Mouse (Mus musculus): Measurements from ENCODE around the gene Rps18. TPM values are rescaled to one million over a fixed set of nuclear protein-coding genes. Genes with fewer than 3 reads are reported as not detected.
"Not testable (repeated sequence)": the region's sequence is repeated elsewhere in the genome, so short reads cannot be mapped to it uniquely, and the experiment has no call there.

Gene Rps18
- total RNA-seq (2015; ENCODE audit: low replicate concordance) (758 and 917 TPM in 2 replicates), total RNA-seq (2017; ENCODE audit: low replicate concordance) (207 and 301 TPM in 2 replicates)

DNA sequence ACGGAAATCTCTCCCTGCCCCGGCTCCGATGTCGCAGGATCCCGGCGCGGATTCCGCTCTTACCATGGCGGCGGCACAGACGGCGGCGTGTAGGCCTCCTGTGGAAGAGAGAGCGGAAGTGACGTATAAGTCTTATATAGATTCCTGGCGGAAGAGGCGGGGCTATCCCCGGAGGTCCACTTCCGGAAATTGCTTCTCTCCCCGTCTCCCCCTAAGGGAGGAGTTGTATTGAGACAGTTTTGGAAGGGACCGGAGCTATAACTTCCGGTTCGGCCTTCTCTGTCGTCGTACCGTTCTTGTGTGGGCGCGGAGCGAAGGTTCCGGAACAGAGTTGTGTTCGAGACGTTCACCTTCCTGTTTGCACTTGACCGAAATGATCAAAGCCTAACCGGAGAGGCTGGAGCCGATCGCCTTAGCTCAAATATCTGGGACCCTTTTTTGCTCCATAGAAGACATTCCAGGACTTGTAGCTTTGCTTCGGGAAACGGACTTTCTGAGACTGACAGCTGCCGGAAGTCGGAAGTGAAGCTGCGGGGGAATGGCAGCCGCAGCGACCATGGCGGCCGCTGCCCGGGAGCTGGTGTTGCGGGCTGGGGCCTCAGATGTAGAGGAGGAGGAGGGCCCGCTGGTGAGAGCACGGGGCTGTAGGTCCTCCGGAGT lies at the start of gene Rps18, which contains the start of gene Vps52:
Gene Rps18, minus strand, starts transcription at position 447 of the 660 bp plus-strand sequence.
Gene Vps52, plus strand, starts transcription at position 258 of the 660 bp plus-strand sequence.
- peak; percentile 90 for ATAC-seq (replicated peaks; ENCODE audit: low FRiP score, poor library complexity, severe bottlenecking)

DNA sequence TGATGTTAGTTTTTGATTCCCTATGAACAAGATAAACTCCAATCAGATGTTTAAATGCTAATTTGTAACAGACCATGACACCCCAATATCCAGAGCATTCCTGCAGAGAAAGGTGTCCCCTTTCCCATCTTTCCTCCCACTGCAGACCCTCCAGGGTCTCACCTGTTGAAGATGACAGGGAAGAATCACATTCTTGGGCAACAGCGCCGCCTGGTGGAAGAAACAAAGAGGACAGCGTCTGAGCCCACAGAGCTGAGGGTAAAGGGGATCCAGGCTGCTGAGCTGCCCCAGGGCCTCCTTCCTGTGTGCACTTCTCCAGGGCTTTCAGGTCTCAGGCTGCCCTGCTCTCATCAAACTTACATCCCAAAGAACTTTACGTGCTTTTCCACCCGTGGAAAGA lies 47.6 kb upstream of the Rps18 start:
- no peak for ATAC-seq (replicated peaks; ENCODE audit: low FRiP score, poor library complexity, severe bottlenecking)

DNA sequence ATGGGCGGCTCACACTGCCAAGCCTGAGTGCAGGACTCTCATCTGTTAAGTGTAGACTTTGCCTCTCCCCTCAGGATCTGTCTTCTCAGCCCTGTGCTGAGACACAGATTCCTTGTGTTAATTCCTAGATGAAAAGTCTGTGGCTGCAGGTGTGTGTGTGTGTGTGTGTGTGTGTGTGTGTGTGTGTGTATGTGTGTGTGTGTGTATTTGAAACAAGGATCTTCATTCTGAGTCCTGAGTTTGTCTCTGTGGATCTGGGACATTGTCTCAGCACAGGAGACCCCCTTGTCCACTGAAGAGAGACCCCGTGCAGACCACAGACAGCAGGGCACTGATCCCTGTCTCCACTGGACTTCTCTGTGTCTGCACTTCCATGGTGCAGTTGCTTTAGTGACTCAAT lies 45.0 kb upstream of the Rps18 start:
- ATAC-seq (replicated peaks; ENCODE audit: low FRiP score, poor library complexity, severe bottlenecking): not testable (repeated sequence)

DNA sequence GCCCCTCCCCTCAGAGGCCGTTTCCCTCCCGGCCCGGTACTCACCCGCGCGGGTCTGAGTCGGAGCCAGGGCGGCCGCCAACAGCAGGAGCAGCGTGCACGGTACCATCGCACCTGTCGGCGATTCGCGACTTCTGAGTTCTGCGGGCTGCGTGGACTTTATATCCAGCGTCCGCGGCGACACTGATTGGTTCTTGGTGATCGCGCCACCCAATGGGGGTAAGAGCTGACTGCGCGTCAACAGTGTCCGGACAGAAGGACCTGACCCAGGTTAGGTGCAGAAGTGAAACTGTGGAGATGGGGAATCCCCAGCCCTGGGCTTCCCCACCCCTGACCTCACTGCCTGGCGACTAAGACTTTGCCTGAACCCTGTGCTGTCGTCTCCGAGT lies 44.3 kb upstream of the Rps18 start, which contains the start of gene H2-K1:
Gene H2-K1, minus strand, starts transcription at position 198 of the 388 bp plus-strand sequence.
- peak; percentile 93 for ATAC-seq (replicated peaks; ENCODE audit: low FRiP score, poor library complexity, severe bottlenecking)

DNA sequence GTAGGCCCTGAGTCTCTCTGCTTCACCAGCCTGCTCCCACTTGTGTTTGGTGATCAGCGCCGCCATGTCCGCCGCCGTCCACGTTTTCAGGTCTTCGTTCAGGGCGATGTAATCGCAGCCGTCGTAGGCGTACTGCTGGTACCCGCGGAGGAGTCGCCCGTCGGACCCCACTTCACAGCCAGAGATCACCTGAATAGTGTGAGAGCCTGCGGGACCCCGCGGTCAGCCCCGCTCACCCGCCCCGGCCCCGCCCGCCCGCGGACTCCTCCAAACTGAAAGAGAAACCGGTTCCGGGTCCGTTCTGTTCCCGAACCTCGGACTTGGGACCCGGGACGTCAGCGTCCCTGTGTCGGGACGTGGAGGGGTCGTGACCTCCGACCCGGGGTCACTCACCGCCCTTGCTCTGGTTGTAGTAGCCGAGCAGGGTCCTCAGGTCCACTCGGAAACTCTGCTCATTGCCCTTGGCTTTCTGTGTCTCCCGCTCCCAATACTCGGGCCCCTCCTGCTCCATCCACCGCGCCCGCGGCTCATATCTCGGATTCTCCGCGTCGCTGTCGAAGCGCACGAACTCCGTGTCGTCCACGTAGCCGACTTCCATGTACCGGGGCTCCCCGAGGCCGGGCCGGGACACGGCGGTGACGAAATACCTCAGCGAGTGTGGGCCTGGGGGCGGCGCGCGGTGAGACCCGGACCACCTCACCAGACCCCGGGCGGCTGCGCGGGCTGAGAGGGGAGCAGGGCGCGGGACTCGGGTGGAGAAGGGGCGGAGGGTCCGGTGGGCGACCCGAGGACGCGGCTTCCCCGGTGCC lies 43.7 kb upstream of the Rps18 start:
- 0 out of 2 replicates have a peak, but pooled peaks have one; percentile 42 for ATAC-seq (replicated peaks; ENCODE audit: low FRiP score, poor library complexity, severe bottlenecking)

DNA sequence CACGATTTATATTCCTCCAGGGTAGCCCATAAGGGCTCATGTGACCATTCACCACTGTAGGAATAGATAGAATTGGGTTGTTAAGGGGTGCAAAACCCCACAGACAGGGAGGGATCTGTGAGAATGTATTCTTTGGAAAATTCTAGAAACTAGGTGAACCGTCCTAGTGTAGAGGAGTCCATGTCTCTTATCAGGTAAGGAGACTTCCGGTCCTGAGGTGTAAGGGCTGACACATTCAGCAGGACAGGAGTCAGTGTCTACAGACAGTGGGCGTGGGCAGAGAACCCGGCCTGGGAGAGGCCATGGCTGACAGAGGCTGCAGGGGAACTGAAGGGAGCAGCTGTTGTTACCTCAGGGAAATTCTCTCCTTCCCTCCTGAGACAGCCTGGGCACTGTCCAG lies 42.9 kb upstream of the Rps18 start:
- not testable (repeated sequence) for ATAC-seq (replicated peaks; ENCODE audit: low FRiP score, poor library complexity, severe bottlenecking)

GRCm38 (mm10) chr17:33997025-33997424 lies 41.2 kb upstream of the Rps18 start:
- not testable (repeated sequence) for ATAC-seq (replicated peaks; ENCODE audit: low FRiP score, poor library complexity, severe bottlenecking)

DNA sequence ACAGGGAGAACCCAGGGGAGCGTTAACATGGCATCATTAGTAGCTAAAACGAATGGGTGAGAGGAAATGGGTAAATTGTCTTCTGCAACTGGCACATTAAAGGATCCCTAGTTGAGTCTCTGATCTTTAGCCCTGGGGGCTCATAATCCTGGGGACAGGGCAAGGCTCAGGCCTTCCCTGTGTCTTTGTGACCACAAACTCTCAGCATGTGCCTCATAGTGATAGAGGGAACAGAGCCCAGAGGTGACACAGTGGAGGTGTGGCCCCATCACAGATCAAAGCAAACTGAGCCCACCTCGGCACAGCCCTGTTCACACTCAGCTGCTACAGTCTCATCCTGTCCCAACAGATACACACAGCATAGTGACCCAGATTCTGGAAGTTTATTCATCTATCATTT lies 39.9 kb upstream of the Rps18 start:
- no peak for ATAC-seq (replicated peaks; ENCODE audit: low FRiP score, poor library complexity, severe bottlenecking)

DNA sequence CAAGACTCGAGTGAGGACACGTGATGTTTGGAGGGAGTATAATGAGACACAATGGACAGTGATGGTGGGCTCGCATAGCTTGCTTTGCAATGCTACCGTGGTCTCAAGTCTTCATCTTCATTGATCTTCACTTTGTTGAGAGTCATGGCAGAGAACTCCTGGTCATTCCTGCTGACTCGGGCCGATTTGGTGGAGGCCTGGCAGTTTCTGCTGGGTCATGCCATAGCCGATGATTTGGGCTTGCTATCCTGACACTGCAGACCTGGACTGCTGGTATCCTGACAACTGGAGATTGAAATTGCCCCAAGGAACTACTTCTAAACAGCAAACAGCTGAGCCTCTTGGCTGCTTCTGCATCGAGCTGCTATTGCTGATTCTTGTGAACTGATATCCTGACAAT lies 39.2 kb upstream of the Rps18 start:
- ATAC-seq (replicated peaks; ENCODE audit: low FRiP score, poor library complexity, severe bottlenecking): no peak

GRCm38 (mm10) chr17:33991788-33992664 lies 36.2 kb upstream of the Rps18 start:
- peak; percentile 83 for ATAC-seq (replicated peaks; ENCODE audit: low FRiP score, poor library complexity, severe bottlenecking)

DNA sequence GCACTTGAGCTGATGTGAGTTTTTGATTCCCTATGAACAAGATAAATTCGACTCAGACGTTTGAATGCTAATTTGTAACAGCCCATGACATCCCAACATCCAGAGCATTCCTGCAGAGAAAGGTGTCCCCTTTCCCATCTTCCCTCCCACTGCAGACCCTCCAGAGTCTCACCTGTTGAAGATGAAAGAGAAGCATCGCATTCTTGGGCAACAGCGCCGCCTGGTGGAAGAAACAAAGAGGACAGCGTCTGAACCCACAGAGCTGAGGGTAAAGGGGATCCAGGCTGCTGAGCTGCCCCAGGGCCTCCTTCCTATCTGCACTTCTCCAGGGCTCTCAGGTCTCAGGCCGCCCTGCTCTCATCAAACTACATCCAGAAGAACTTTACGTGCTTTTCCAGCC lies 26.3 kb upstream of the Rps18 start:
- ATAC-seq (replicated peaks; ENCODE audit: low FRiP score, poor library complexity, severe bottlenecking): not testable (repeated sequence)

- peak; percentile 84 for ATAC-seq (replicated peaks; ENCODE audit: low FRiP score, poor library complexity, severe bottlenecking)
Observed at GRCm38 (mm10) chr17:33981192-33981909, 25.6 kb upstream of the Rps18 start.

- no peak for ATAC-seq (replicated peaks; ENCODE audit: low FRiP score, poor library complexity, severe bottlenecking)
Observed at GRCm38 (mm10) chr17:33980181-33981035, 24.6 kb upstream of the Rps18 start.

DNA sequence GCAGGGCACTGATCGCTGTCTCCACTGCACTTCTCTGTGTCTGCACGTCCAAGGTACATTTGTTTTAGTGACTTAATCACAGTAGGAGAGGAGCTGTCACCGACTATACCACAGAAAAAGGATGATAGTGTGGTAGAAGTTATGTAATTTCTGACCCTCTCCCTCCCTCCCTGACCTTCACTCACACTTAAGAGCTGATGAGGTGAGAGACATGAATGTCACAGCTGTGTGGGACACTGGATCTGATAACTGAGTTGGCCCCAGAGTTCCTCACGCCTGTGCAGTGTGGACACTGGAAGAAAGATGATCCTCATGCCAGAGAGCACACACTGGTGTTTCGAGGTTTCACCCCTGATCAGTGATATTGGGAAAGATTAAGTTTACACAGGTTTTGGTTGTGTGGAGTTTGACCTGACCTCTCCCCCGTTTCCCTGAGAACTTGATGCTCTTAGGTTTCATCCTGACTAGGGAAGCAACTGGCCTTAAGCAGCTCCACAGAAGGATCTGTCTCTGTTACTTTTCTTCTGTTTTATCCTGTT lies 23.8 kb upstream of the Rps18 start:
- ATAC-seq (replicated peaks; ENCODE audit: low FRiP score, poor library complexity, severe bottlenecking): no peak

- ATAC-seq (replicated peaks; ENCODE audit: low FRiP score, poor library complexity, severe bottlenecking): peak; percentile 75
Observed at GRCm38 (mm10) chr17:33978631-33979031, 22.8 kb upstream of the Rps18 start.

DNA sequence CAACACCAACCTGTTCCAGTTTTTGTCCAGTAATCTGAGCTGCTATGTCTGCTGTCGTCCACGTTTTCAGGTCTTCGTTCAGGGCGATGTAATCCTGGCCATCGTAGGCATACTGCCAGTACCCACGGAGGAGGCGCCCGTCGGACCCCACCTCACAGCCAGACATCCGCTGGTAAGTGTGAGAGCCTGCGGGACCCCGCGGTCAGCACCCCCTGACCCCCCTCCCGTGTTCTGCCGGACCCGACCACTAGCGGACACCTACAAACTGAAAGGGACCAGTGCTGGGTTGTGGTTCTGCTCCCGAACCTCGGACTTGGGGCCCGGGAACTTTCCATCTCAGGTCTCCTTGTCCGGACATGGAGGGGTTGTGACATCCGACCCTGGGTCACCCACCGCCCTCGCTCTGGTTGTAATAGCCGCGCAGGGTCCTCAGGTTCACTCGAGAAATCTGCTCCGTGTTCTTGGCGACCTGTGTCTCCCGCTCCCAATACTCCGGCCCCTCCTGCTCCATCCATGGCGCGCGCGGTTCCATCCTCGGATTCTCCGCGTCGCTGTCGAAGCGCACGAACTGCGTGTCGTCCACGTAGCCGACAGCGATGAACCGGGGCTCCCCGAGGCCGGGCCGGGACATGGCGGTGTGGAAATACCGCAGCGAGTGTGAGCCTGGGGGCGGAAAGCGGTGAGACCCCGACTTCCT lies 22.2 kb upstream of the Rps18 start:
- no peak for ATAC-seq (replicated peaks; ENCODE audit: low FRiP score, poor library complexity, severe bottlenecking)

GRCm38 (mm10) chr17:33973572-33973971 lies 17.8 kb upstream of the Rps18 start:
- ATAC-seq (replicated peaks; ENCODE audit: low FRiP score, poor library complexity, severe bottlenecking): peak; percentile 70

DNA sequence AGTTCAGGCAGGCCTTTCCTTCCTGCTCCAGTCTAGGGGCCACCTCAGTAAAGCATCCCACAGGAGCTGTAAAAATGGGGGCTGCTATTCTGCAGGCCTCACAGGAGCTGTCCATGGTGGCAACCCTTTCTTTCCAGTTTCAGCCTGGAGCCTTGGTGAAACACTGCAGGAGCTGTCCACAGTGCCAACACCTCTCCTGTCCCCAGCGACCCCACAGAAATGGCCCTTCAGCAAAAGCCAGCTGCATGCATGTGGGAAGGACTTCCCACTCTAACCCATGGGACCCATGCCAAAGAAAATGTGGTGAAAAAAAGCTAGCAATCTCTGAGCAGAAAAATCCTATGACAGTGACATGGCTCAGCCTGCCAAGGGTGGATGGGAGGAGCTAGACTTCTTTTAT lies 16.9 kb upstream of the Rps18 start:
- no peak for ATAC-seq (replicated peaks; ENCODE audit: low FRiP score, poor library complexity, severe bottlenecking)

All from erythroblast, adult 5-6 weeks (primary cell).